In the genomic region with DNA sequence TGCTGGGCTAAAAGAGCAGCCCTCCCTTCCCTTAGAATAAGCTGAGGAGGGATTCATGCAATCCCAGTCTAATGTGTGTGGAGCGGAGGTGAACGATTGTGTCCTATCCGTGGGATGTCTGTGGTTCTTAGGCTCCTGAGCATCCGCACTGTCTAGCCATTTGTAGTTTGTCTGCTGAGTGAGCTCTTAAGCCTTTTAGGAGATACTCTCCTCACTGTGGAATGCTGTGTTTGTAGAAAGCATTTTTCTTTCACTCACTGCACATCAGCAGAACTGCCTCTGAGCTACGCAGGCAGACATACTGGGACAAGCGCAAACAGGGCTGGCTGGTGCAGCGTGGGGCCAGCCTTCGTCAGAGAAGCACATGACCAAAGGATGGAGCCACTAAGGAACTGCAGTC, we compare ENCODE assay signal across 11 mouse cellular contexts.
DNase-seq lines count a peak whose midpoint lies in the region; ATAC-seq and TF ChIP-seq lines count a peak whose summit lies in the region.
"Had no signal": no experiment of that assay in that cellular context is flagged by ENCODE, and none has a peak within 500 bp of the region (broad histone marks: within the 10 kb centered on the region; RNA-seq: fewer than 3 reads in every experiment).

No protein-coding gene starts in this region.

- peak; percentile 12 for DNase-seq in layer of hippocampus, adult 9-11 months
- no peak for DNase-seq in layer of hippocampus, postnatal 25 days (ENCODE audit: extremely low spot score in 1 of 2, low spot score in 1 of 2)
- DNase-seq in Muller cell, postnatal 12 days (ENCODE audit: inconsistent ontology term), result peak; percentile 55
- DNase-seq in embryonic facial prominence, embryonic 14.5 days (ENCODE audit: low spot score), result peak; percentile 34
- peak; percentile 72 for DNase-seq in midbrain, postnatal 0 days (ENCODE audit: low spot score)
- DNase-seq in limb, embryonic 10.5 days (ENCODE audit: low spot score), result no peak
- DNase-seq: cerebellum, postnatal 36 days; heart, adult 11 months had no signal

- peak; percentile 53; the same call in 1 of the 2 replicates for ATAC-seq in embryonic facial prominence, embryonic 14.5 days (ENCODE audit: low read depth)
- peak; percentile 84 for ATAC-seq in midbrain, postnatal 0 days (ENCODE audit: low FRiP score)
- no peak for ATAC-seq in kidney, embryonic 15.5 days (replicated peaks; ENCODE audit: low FRiP score)
- ATAC-seq: liver, embryonic 12.5 days had no signal

- H3K27me3 ChIP-seq in embryonic facial prominence, embryonic 14.5 days (replicated peaks; ENCODE audit: control insufficient read depth, insufficient read depth, low read length), result no peaks in the 10 kb centered on the region
- H3K27me3 ChIP-seq in midbrain, postnatal 0 days (ENCODE audit: insufficient read depth, low read length), result no peaks in the 10 kb centered on the region
- H3K27me3 ChIP-seq in limb, embryonic 10.5 days (ENCODE audit: low read depth, poor library complexity, severe bottlenecking), result no peaks in the 10 kb centered on the region
- H3K27me3 ChIP-seq in kidney, embryonic 15.5 days, result no peaks in the 10 kb centered on the region
- H3K27me3 ChIP-seq: liver, embryonic 12.5 days; megakaryocyte, embryonic 14.5 days had no signal

- no peak overlapping the region for H3K27ac ChIP-seq in embryonic facial prominence, embryonic 14.5 days (replicated peaks; ENCODE audit: low read depth, low read length)
- H3K27ac ChIP-seq in midbrain, postnatal 0 days (ENCODE audit: low read depth, low read length), result peak overlapping the region; percentile 89
- H3K27ac ChIP-seq in limb, embryonic 10.5 days, result no peak overlapping the region
- H3K27ac ChIP-seq in kidney, embryonic 15.5 days, result no peak overlapping the region
- H3K27ac ChIP-seq: liver, embryonic 12.5 days had no signal

- no peaks in the 10 kb centered on the region for H3K9me3 ChIP-seq in embryonic facial prominence, embryonic 14.5 days (ENCODE audit: control insufficient read depth, low read length)
- H3K9me3 ChIP-seq in midbrain, postnatal 0 days (ENCODE audit: low read length), result no peaks in the 10 kb centered on the region
- H3K9me3 ChIP-seq in limb, embryonic 10.5 days (replicated peaks), result no peaks in the 10 kb centered on the region
- no peaks in the 10 kb centered on the region; the same call in 1 of the 2 replicates for H3K9me3 ChIP-seq in kidney, embryonic 15.5 days (replicated peaks)
- H3K9me3 ChIP-seq: liver, embryonic 12.5 days had no signal

- no peak overlapping the region for H3K4me2 ChIP-seq in embryonic facial prominence, embryonic 14.5 days (ENCODE audit: low read depth, low read length)
- peak overlapping the region; percentile 41 for H3K4me2 ChIP-seq in midbrain, postnatal 0 days (ENCODE audit: low read depth, low read length, poor library complexity, severe bottlenecking)
- no peak overlapping the region for H3K4me2 ChIP-seq in kidney, embryonic 15.5 days
- H3K4me2 ChIP-seq: liver, embryonic 12.5 days had no signal

- H3K4me1 ChIP-seq in embryonic facial prominence, embryonic 14.5 days (ENCODE audit: control insufficient read depth, insufficient read depth, low read length), result no peaks in the 10 kb centered on the region
- H3K4me1 ChIP-seq in midbrain, postnatal 0 days (ENCODE audit: insufficient read depth, low read length), result peaks cover 8% of the 10 kb centered on the region; the same call in 1 of the 2 replicates
- H3K4me1 ChIP-seq in limb, embryonic 10.5 days, result no peaks in the 10 kb centered on the region
- H3K4me1 ChIP-seq in kidney, embryonic 15.5 days, result peaks cover 6% of the 10 kb centered on the region; the same call in 1 of the 2 replicates
- H3K4me1 ChIP-seq: liver, embryonic 12.5 days; megakaryocyte, embryonic 14.5 days had no signal

- no peak overlapping the region for H3K9ac ChIP-seq in embryonic facial prominence, embryonic 14.5 days (ENCODE audit: low read depth, low read length)
- peak overlapping the region; percentile 52 for H3K9ac ChIP-seq in midbrain, postnatal 0 days (replicated peaks; ENCODE audit: low read length, poor library complexity, severe bottlenecking)
- H3K9ac ChIP-seq in kidney, embryonic 15.5 days, result no peak overlapping the region
- H3K9ac ChIP-seq: liver, embryonic 12.5 days had no signal

- 64% methylated on average over 8 of the region's 8 CpGs for WGBS in embryonic facial prominence, embryonic 14.5 days
- WGBS in midbrain, postnatal 0 days, result 29% methylated on average over 8 of the region's 8 CpGs
- WGBS in limb, embryonic 10.5 days, result 79% methylated on average over 8 of the region's 8 CpGs
- 72% methylated on average over 8 of the region's 8 CpGs for WGBS in kidney, embryonic 15.5 days

- TF ChIP-seq CTCF in midbrain, postnatal 0 days (IDR thresholded peaks at IDR 0.05), result no peak

- H3K36me3 ChIP-seq in embryonic facial prominence, embryonic 14.5 days (ENCODE audit: control insufficient read depth, insufficient read depth, low read length), result no peaks in the 10 kb centered on the region
- no peaks in the 10 kb centered on the region for H3K36me3 ChIP-seq in midbrain, postnatal 0 days (ENCODE audit: insufficient read depth, low read length)
- H3K36me3 ChIP-seq in limb, embryonic 10.5 days, result no peaks in the 10 kb centered on the region
- H3K36me3 ChIP-seq in kidney, embryonic 15.5 days, result no peaks in the 10 kb centered on the region
- H3K36me3 ChIP-seq: liver, embryonic 12.5 days had no signal

- H3K4me3 ChIP-seq in embryonic facial prominence, embryonic 14.5 days (ENCODE audit: low read depth, low read length), result no peak overlapping the region
- peak overlapping the region; percentile 18; the same call in 1 of the 2 replicates for H3K4me3 ChIP-seq in midbrain, postnatal 0 days (ENCODE audit: low read depth, low read length)
- H3K4me3 ChIP-seq in limb, embryonic 10.5 days, result no peak overlapping the region
- H3K4me3 ChIP-seq in kidney, embryonic 15.5 days (replicated peaks), result no peak overlapping the region
- H3K4me3 ChIP-seq: liver, embryonic 12.5 days; megakaryocyte, embryonic 14.5 days had no signal

Comparison
In these comparisons a context has a peak if more than half of its experiments do, and no peak if none do; other contexts are left out.
1. DNase-seq: peak in layer of hippocampus, adult 9-11 months (single experiment), Muller cell, postnatal 12 days (single experiment), embryonic facial prominence, embryonic 14.5 days (single experiment) and midbrain, postnatal 0 days (single experiment); none in layer of hippocampus, postnatal 25 days (0 of 2) and limb, embryonic 10.5 days (single experiment).